Mouse (Mus musculus) thymus, adult 2 months (tissue): ENCODE data around the gene Itga6. TPM values are rescaled to one million over a fixed set of nuclear protein-coding genes. Genes with fewer than 3 reads are reported as not detected.
"Not testable (repeated sequence)": the region's sequence is repeated elsewhere in the genome, so short reads cannot be mapped to it uniquely, and the experiment has no call there.

Experiments used
- DNase-seq: peaks from one replicate; pipeline ENCODE4 v3.0.0; 2021
- H3K27ac ChIP-seq: fragments of 200-500 bp; 2 replicates; pipeline ENCODE4 v1.5.1; 2012; ENCODE audit warnings: low read length, control low read depth; ENCODE audit not compliant: control insufficient read depth, insufficient read depth
- H3K27me3 ChIP-seq: fragments of 200-500 bp; 2 replicates; pipeline ENCODE4 v1.6.1; 2012; ENCODE audit warnings: mild to moderate bottlenecking, low read length, moderate library complexity, mixed read lengths; ENCODE audit not compliant: control insufficient read depth, insufficient read depth
- H3K36me3 ChIP-seq: fragments of 200-500 bp; 2 replicates; pipeline ENCODE4 v1.6.1; 2012; ENCODE audit warnings: mild to moderate bottlenecking, low read length, moderate library complexity; ENCODE audit not compliant: control insufficient read depth, insufficient read depth
- H3K4me1 ChIP-seq: fragments of 200-500 bp; replicated peaks from 2 replicates; pipeline ENCODE4 v1.6.1; 2012; ENCODE audit warnings: low read length; ENCODE audit not compliant: control insufficient read depth, insufficient read depth
- H3K4me3 ChIP-seq: fragments of 200-500 bp; 2 replicates; pipeline ENCODE4 v1.5.1; 2012; ENCODE audit warnings: mild to moderate bottlenecking, low read length, control low read depth, moderate library complexity; ENCODE audit not compliant: control insufficient read depth, insufficient read depth
- CTCF ChIP-seq: fragments of 200-500 bp; IDR thresholded peaks from 2 replicates; pipeline ENCODE4 v1.5.1; 2012; ENCODE audit warnings: mild to moderate bottlenecking, control low read depth, low read length, moderate library complexity, borderline replicate concordance; ENCODE audit not compliant: control insufficient read depth, poor library complexity, insufficient read depth; ENCODE audit errors: extremely low read depth
- POLR2A ChIP-seq: fragments of 200-500 bp; IDR thresholded peaks from 2 replicates; pipeline ENCODE4 v1.6.1; 2012; ENCODE audit warnings: mild to moderate bottlenecking, low read length, control low read depth, moderate library complexity; ENCODE audit not compliant: control insufficient read depth, poor library complexity, insufficient read depth; ENCODE audit errors: extremely low read depth
- WGBS: fragments of 180-500 bp; shearing (Covaris S2); methylation state at CpG from one replicate; pipeline ENCODE4 v1.1.7; 2018; 5-methylcytosine and 5-hydroxymethylcytosine counted together
- polyA plus RNA-seq: library from polyadenylated mRNA; depleted of rRNA; stranded (reverse); fragments of >200 nt; gene quantifications from 2 replicates; pipeline ENCODE4 v1.2.3, GENCODE M21; 2012; rRNA removed

The Itga6 gene
- polyA plus RNA-seq, 1 experiment = 38.2 TPM

GRCm38 (mm10) chr2:71899886-71900285, 154.5 kb downstream of the Itga6 start:
- no peak for TF ChIP-seq CTCF
- no peak for TF ChIP-seq POLR2A
- no peak for DNase-seq
- Histone ChIP-seq H3K4me3 (no peak overlapping the region), H3K36me3 (peaks cover 47% of the 10 kb centered on the region), H3K27ac (no peak overlapping the region), H3K27me3 (no peaks in the 10 kb centered on the region), H3K4me1 (no peaks in the 10 kb centered on the region)
- 97% methylated on average over 15 of the region's 15 CpGs for WGBS

GRCm38 (mm10) chr2:71905154-71905553, 159.7 kb downstream of the Itga6 start:
- 67% methylated on average over 7 of the region's 7 CpGs for WGBS
- TF ChIP-seq CTCF (no peak), POLR2A (no peak)
- DNase-seq = no peak

GRCm38 (mm10) chr2:71906356-71906755, 160.9 kb downstream of the Itga6 start:
- WGBS = 94% methylated on average over 8 of the region's 8 CpGs
- H3K4me1 ChIP-seq, H3K4me3 ChIP-seq, H3K36me3 ChIP-seq, H3K27ac ChIP-seq, H3K27me3 ChIP-seq, DNase-seq: not testable (repeated sequence)

More at GRCm38 (mm10) chr2:71905154-71905553, 159.7 kb downstream of the Itga6 start:
- Histone ChIP-seq H3K27ac (no peak overlapping the region), H3K27me3 (no peaks in the 10 kb centered on the region), H3K36me3 (peaks cover 14% of the 10 kb centered on the region), H3K4me1 (no peaks in the 10 kb centered on the region), H3K4me3 (no peak overlapping the region)

Other genes with a start within 250 kb of the Itga6 start
- 0.78 and 0.99 TPM in 2 replicates for gene Dlx1, start 217.5 kb upstream of the Itga6 start, polyA plus RNA-seq
- gene Dlx2, start 198.9 kb upstream of the Itga6 start, polyA plus RNA-seq = 0.12 and 0.17 TPM in 2 replicates
- 43.7 and 50.6 TPM in 2 replicates for gene Pdk1, start 127.6 kb downstream of the Itga6 start, polyA plus RNA-seq
- 8.3 and 9.2 TPM in 2 replicates for gene Rapgef4, start 235.6 kb downstream of the Itga6 start, polyA plus RNA-seq